Mouse (Mus musculus): ENCODE data around the gene Fscn2. TPM values are rescaled to one million over a fixed set of nuclear protein-coding genes. Genes with fewer than 3 reads are reported as not detected.
A peak's percentile ranks its signal among the peaks of the same experiment; 100 is the strongest.
"Not testable (repeated sequence)": the region's sequence is repeated elsewhere in the genome, so short reads cannot be mapped to it uniquely, and the experiment has no call there.

The Fscn2 gene
- polyA plus RNA-seq, 1 experiment from 2014 or later: 1.1 TPM

- H3K27ac ChIP-seq: no peak overlapping the region
- no peaks in the 10 kb centered on the region for H3K36me3 ChIP-seq
- H3K4me1 ChIP-seq: no peaks in the 10 kb centered on the region
- H3K4me2 ChIP-seq (replicated peaks): no peak overlapping the region
- ATAC-seq (ENCODE audit: low FRiP score, low read depth): no peak
- H3K4me3 ChIP-seq: no peak overlapping the region
- H3K9ac ChIP-seq: no peak overlapping the region
- no peaks in the 10 kb centered on the region for H3K9me3 ChIP-seq
- WGBS: 89% methylated on average over 6 of the region's 6 CpGs
- no peaks in the 10 kb centered on the region for H3K27me3 ChIP-seq (replicated peaks)
These were observed 25.8 kb upstream of the Fscn2 start for GRCm38 (mm10) chr11:120335431-120336021.

- whole genome bisulfite sequencing: 50% methylated on average over 2 of the region's 2 CpGs
- 0 out of 2 replicates have a peak, but pooled peaks cover 3% of the 10 kb centered on the region for H3K9me3 ChIP-seq
- no peaks in the 10 kb centered on the region for H3K27me3 ChIP-seq (replicated peaks)
- ATAC-seq (ENCODE audit: low FRiP score, low read depth): no peak
- H3K4me3 ChIP-seq: no peak overlapping the region
- H3K27ac ChIP-seq: no peak overlapping the region
- no peaks in the 10 kb centered on the region for H3K36me3 ChIP-seq
- no peaks in the 10 kb centered on the region for H3K4me1 ChIP-seq
- H3K4me2 ChIP-seq (replicated peaks): no peak overlapping the region
- no peak overlapping the region for H3K9ac ChIP-seq
These were observed 23.9 kb upstream of the Fscn2 start for GRCm38 (mm10) chr11:120337447-120337846.

- H3K4me2 ChIP-seq (replicated peaks): no peak overlapping the region
- H3K4me1 ChIP-seq: no peaks in the 10 kb centered on the region
- H3K9ac ChIP-seq: no peak overlapping the region
- H3K36me3 ChIP-seq: no peaks in the 10 kb centered on the region
- WGBS: 73% methylated on average over 3 of the region's 3 CpGs
- no peaks in the 10 kb centered on the region for H3K27me3 ChIP-seq (replicated peaks)
- H3K27ac ChIP-seq: no peak overlapping the region
- H3K9me3 ChIP-seq: 0 out of 2 replicates have a peak, but pooled peaks cover 3% of the 10 kb centered on the region
- no peak for ATAC-seq (ENCODE audit: low FRiP score, low read depth)
- no peak overlapping the region for H3K4me3 ChIP-seq
These were observed 22.5 kb upstream of the Fscn2 start for GRCm38 (mm10) chr11:120338786-120339185.

- peaks cover 3% of the 10 kb centered on the region for H3K36me3 ChIP-seq
- no peak overlapping the region for H3K27ac ChIP-seq
- peaks cover under 1% of the 10 kb centered on the region for H3K4me1 ChIP-seq
- H3K9ac ChIP-seq: no peak overlapping the region
- H3K4me2 ChIP-seq (replicated peaks): no peak overlapping the region
- WGBS: 91% methylated on average over 10 of the region's 10 CpGs
- no peaks in the 10 kb centered on the region for H3K27me3 ChIP-seq (replicated peaks)
- ATAC-seq (ENCODE audit: low FRiP score, low read depth): no peak
- H3K4me3 ChIP-seq: no peak overlapping the region
- 0 out of 2 replicates have a peak, but pooled peaks cover 3% of the 10 kb centered on the region for H3K9me3 ChIP-seq
These were observed 21.3 kb upstream of the Fscn2 start for GRCm38 (mm10) chr11:120339978-120340513.

- Histone ChIP-seq H3K4me3 (no peak overlapping the region), H3K4me2 (replicated peaks) (no peak overlapping the region), H3K36me3 (peaks cover 12% of the 10 kb centered on the region), H3K27ac (no peak overlapping the region), H3K4me1 (peaks cover 5% of the 10 kb centered on the region), H3K27me3 (replicated peaks) (no peaks in the 10 kb centered on the region), H3K9me3 (0 out of 2 replicates have a peak, but pooled peaks cover 3% of the 10 kb centered on the region), H3K9ac (no peak overlapping the region)
- 87% methylated on average over 4 of the region's 4 CpGs for WGBS
- no peak for ATAC-seq (ENCODE audit: low FRiP score, low read depth)
These were observed 19.7 kb upstream of the Fscn2 start for GRCm38 (mm10) chr11:120341661-120342060.

- Histone ChIP-seq H3K4me2 (replicated peaks) (no peak overlapping the region), H3K27ac (no peak overlapping the region), H3K9ac (no peak overlapping the region), H3K36me3 (peaks cover 17% of the 10 kb centered on the region), H3K27me3 (replicated peaks) (no peaks in the 10 kb centered on the region), H3K4me3 (no peak overlapping the region), H3K4me1 (peaks cover 5% of the 10 kb centered on the region), H3K9me3 (0 out of 2 replicates have a peak, but pooled peaks cover 3% of the 10 kb centered on the region)
- WGBS: 93% methylated on average over 5 of the region's 5 CpGs
- ATAC-seq (ENCODE audit: low FRiP score, low read depth): no peak
These were observed 18.6 kb upstream of the Fscn2 start for GRCm38 (mm10) chr11:120342656-120343160.

- H3K9ac ChIP-seq: no peak overlapping the region
- H3K4me3 ChIP-seq: no peak overlapping the region
- peaks cover 17% of the 10 kb centered on the region for H3K36me3 ChIP-seq
- H3K27ac ChIP-seq: no peak overlapping the region
- H3K27me3 ChIP-seq (replicated peaks): no peaks in the 10 kb centered on the region
- no peak overlapping the region for H3K4me2 ChIP-seq (replicated peaks)
- peaks cover 5% of the 10 kb centered on the region for H3K4me1 ChIP-seq
- no peak for ATAC-seq (ENCODE audit: low FRiP score, low read depth)
- 0 out of 2 replicates have a peak, but pooled peaks cover 3% of the 10 kb centered on the region for H3K9me3 ChIP-seq
- WGBS: 77% methylated on average over 5 of the region's 5 CpGs
These were observed 17.6 kb upstream of the Fscn2 start for GRCm38 (mm10) chr11:120343519-120344309.

GRCm38 (mm10) chr11:120344310-120344920 lies 16.9 kb upstream of the Fscn2 start:
- no peak overlapping the region for H3K4me3 ChIP-seq
- peaks cover 17% of the 10 kb centered on the region for H3K36me3 ChIP-seq
- H3K4me1 ChIP-seq: peaks cover 10% of the 10 kb centered on the region
- ATAC-seq (ENCODE audit: low FRiP score, low read depth): no peak
- H3K27ac ChIP-seq: no peak overlapping the region
- H3K4me2 ChIP-seq (replicated peaks): peak overlapping the region; percentile 57
- H3K9ac ChIP-seq: no peak overlapping the region
- H3K9me3 ChIP-seq: 0 out of 2 replicates have a peak, but pooled peaks cover 3% of the 10 kb centered on the region
- WGBS: 67% methylated on average over 5 of the region's 5 CpGs
- H3K27me3 ChIP-seq (replicated peaks): no peaks in the 10 kb centered on the region

- H3K9ac ChIP-seq: 0 out of 2 replicates have a peak overlapping the region, but pooled peaks have one; percentile 5
- WGBS: 34% methylated on average over 1 of the region's 1 CpGs
- no peak for ATAC-seq (ENCODE audit: low FRiP score, low read depth)
These were observed 16.2 kb upstream of the Fscn2 start for GRCm38 (mm10) chr11:120345067-120345681.

GRCm38 (mm10) chr11:120346383-120347034 lies 14.8 kb upstream of the Fscn2 start:
- 69% methylated on average over 11 of the region's 13 CpGs for WGBS
- H3K4me2 ChIP-seq (replicated peaks): peak overlapping the region; percentile 73
- H3K27ac ChIP-seq; H3K27me3 ChIP-seq (replicated peaks); ATAC-seq (ENCODE audit: low FRiP score, low read depth); H3K9me3 ChIP-seq: not testable (repeated sequence)
- H3K4me1 ChIP-seq: peaks cover 29% of the 10 kb centered on the region
- H3K9ac ChIP-seq: peak overlapping the region; percentile 69
- H3K36me3 ChIP-seq: peaks cover 17% of the 10 kb centered on the region
- peak overlapping the region; percentile 45 for H3K4me3 ChIP-seq

More at GRCm38 (mm10) chr11:120345067-120345681, 16.2 kb upstream of the Fscn2 start:
- peaks cover 17% of the 10 kb centered on the region for H3K36me3 ChIP-seq
- peaks cover 16% of the 10 kb centered on the region for H3K4me1 ChIP-seq
- H3K4me2 ChIP-seq (replicated peaks): peak overlapping the region; percentile 57
- peak overlapping the region; percentile 18 for H3K4me3 ChIP-seq
- H3K27ac ChIP-seq: no peak overlapping the region
- no peaks in the 10 kb centered on the region for H3K27me3 ChIP-seq (replicated peaks)
- 0 out of 2 replicates have a peak, but pooled peaks cover 3% of the 10 kb centered on the region for H3K9me3 ChIP-seq

- no peaks in the 10 kb centered on the region for H3K9me3 ChIP-seq
- H3K4me3 ChIP-seq: peak overlapping the region; percentile 100
- no peaks in the 10 kb centered on the region for H3K27me3 ChIP-seq (replicated peaks)
- ATAC-seq (ENCODE audit: low FRiP score, low read depth): no peak
- H3K36me3 ChIP-seq: peaks cover 17% of the 10 kb centered on the region
- 12% methylated on average over 10 of the region's 10 CpGs for WGBS
- H3K4me2 ChIP-seq (replicated peaks): peak overlapping the region; percentile 92
- H3K9ac ChIP-seq: peak overlapping the region; percentile 100
- peak overlapping the region; percentile 23; the same call in 1 of the 2 replicates for H3K27ac ChIP-seq
- peaks cover 35% of the 10 kb centered on the region for H3K4me1 ChIP-seq
These were observed 14.0 kb upstream of the Fscn2 start for GRCm38 (mm10) chr11:120347301-120347700.
